Mouse (Mus musculus) forebrain, embryonic 16.5 days (tissue): ENCODE data around the gene Pkn2. TPM values are rescaled to one million over a fixed set of nuclear protein-coding genes. Genes with fewer than 3 reads are reported as not detected.

Source experiments
- ATAC-seq: fragments of 200-750 bp; cut with Nextera tagmentation; 2 replicates; pipeline ENCODE4 v1.8.0; 2017; ENCODE audit warnings: mild to moderate bottlenecking, moderate library complexity
- H3K27ac ChIP-seq: fragments of 300-500 bp; sonication (generic); 2 replicates; pipeline ENCODE4 v1.5.1; 2014; ENCODE audit warnings: low read length, control low read depth
- H3K27me3 ChIP-seq: fragments of 300-500 bp; sonication (generic); replicated peaks from 2 replicates; pipeline ENCODE4 v1.6.1; 2014; ENCODE audit warnings: low read length; ENCODE audit not compliant: control insufficient read depth, insufficient read depth
- H3K36me3 ChIP-seq: fragments of 300-500 bp; sonication (generic); 2 replicates; pipeline ENCODE4 v1.6.1; 2014; ENCODE audit not compliant: control insufficient read depth, insufficient read depth
- H3K4me1 ChIP-seq: fragments of 300-500 bp; sonication (generic); replicated peaks from 2 replicates; pipeline ENCODE4 v1.6.1; 2014; ENCODE audit warnings: low read length; ENCODE audit not compliant: control insufficient read depth, insufficient read depth
- H3K4me2 ChIP-seq: fragments of 300-500 bp; sonication (generic); 2 replicates; pipeline ENCODE4 v1.6.1; 2014; ENCODE audit warnings: mild to moderate bottlenecking, low read length, control low read depth
- H3K4me3 ChIP-seq: fragments of 300-500 bp; sonication (generic); replicated peaks from 2 replicates; pipeline ENCODE4 v1.5.1; 2014; ENCODE audit warnings: mild to moderate bottlenecking, low read length, control low read depth
- H3K9ac ChIP-seq: fragments of 300-500 bp; sonication (generic); replicated peaks from 2 replicates; pipeline ENCODE4 v1.6.1; 2014; ENCODE audit warnings: low read depth, low read length, control low read depth
- H3K9me3 ChIP-seq: fragments of 300-500 bp; sonication (generic); 2 replicates; pipeline ENCODE4 v1.6.1; 2016; ENCODE audit warnings: low read length; ENCODE audit not compliant: control insufficient read depth
- WGBS: fragments of 180-500 bp; shearing (Covaris S2); extraction: QIAGEN DNeasy Blood & Tissue Kit; methylation state at CpG from one replicate; pipeline ENCODE4 v1.1.7; 2014; 5-methylcytosine and 5-hydroxymethylcytosine counted together
- polyA plus RNA-seq: library from polyadenylated mRNA; unstranded; fragments of >200 nt; fragmentation: Nextera tagmentation; extraction: Ambion mirVana; gene quantifications from 2 replicates; pipeline ENCODE4 v1.2.1, GENCODE M21; 2015

The Pkn2 gene
- 25.0 and 29.3 TPM in 2 replicates for polyA plus RNA-seq

- WGBS: under 1% methylated on average over 50 of the region's 84 CpGs
- peak within 1 kb of the TSS; percentile 94 for H3K27ac ChIP-seq
- no peaks in the 10 kb centered on the region for H3K27me3 ChIP-seq
- peak within 1 kb of the TSS; percentile 83 for H3K9ac ChIP-seq
- peak within 1 kb of the TSS; percentile 71 for H3K4me2 ChIP-seq
- H3K36me3 ChIP-seq: no peaks in the 10 kb centered on the region
- no peaks in the 10 kb centered on the region for H3K9me3 ChIP-seq
- H3K4me3 ChIP-seq: peak within 1 kb of the TSS; percentile 72
- H3K4me1 ChIP-seq: peaks cover 5% of the 10 kb centered on the region; the same call in 1 of the 2 replicates
- peak; percentile 98 for ATAC-seq
Measured at GRCm38 (mm10) chr3:142881872-142882623, at the start of gene Pkn2. Gene Pkn2 (minus strand): TSS chr3:142882004.

GRCm38 (mm10) chr3:142929906-142930305 is 48.1 kb upstream of the Pkn2 start:
- Histone ChIP-seq H3K27me3 (no peaks in the 10 kb centered on the region), H3K4me2 (no peak overlapping the region), H3K4me3 (no peak overlapping the region), H3K9ac (no peak overlapping the region), H3K27ac (no peak overlapping the region), H3K9me3 (no peaks in the 10 kb centered on the region), H3K36me3 (no peaks in the 10 kb centered on the region), H3K4me1 (no peaks in the 10 kb centered on the region)
- no peak for ATAC-seq
- WGBS: 83% methylated on average over 2 of the region's 2 CpGs

- no peaks in the 10 kb centered on the region for H3K27me3 ChIP-seq
- no peak overlapping the region for H3K4me2 ChIP-seq
- H3K4me3 ChIP-seq: no peak overlapping the region
- no peaks in the 10 kb centered on the region for H3K4me1 ChIP-seq
- no peaks in the 10 kb centered on the region for H3K36me3 ChIP-seq
- H3K9me3 ChIP-seq: no peaks in the 10 kb centered on the region
- H3K27ac ChIP-seq: no peak overlapping the region
- no peak overlapping the region for H3K9ac ChIP-seq
- 87% methylated on average over 3 of the region's 3 CpGs for WGBS
- ATAC-seq: no peak
Measured at GRCm38 (mm10) chr3:142927311-142927710, 45.5 kb upstream of the Pkn2 start.

GRCm38 (mm10) chr3:142924831-142925348 is 43.1 kb upstream of the Pkn2 start:
- WGBS: 86% methylated on average over 2 of the region's 2 CpGs
- H3K4me1 ChIP-seq: no peaks in the 10 kb centered on the region
- no peaks in the 10 kb centered on the region for H3K9me3 ChIP-seq
- H3K27me3 ChIP-seq: no peaks in the 10 kb centered on the region
- no peak overlapping the region for H3K4me3 ChIP-seq
- no peak overlapping the region for H3K4me2 ChIP-seq
- H3K9ac ChIP-seq: no peak overlapping the region
- no peaks in the 10 kb centered on the region for H3K36me3 ChIP-seq
- ATAC-seq: no peak
- no peak overlapping the region for H3K27ac ChIP-seq

GRCm38 (mm10) chr3:142919070-142919469 is 37.3 kb upstream of the Pkn2 start:
- ATAC-seq: no peak
- H3K4me3 ChIP-seq: no peak overlapping the region
- H3K27me3 ChIP-seq: no peaks in the 10 kb centered on the region
- no peak overlapping the region for H3K4me2 ChIP-seq
- H3K9ac ChIP-seq: no peak overlapping the region
- no peaks in the 10 kb centered on the region for H3K36me3 ChIP-seq
- H3K27ac ChIP-seq: no peak overlapping the region
- H3K9me3 ChIP-seq: no peaks in the 10 kb centered on the region
- WGBS: 62% methylated on average over 3 of the region's 3 CpGs
- H3K4me1 ChIP-seq: no peaks in the 10 kb centered on the region

GRCm38 (mm10) chr3:142917760-142918439 is 36.1 kb upstream of the Pkn2 start:
- H3K9me3 ChIP-seq: no peaks in the 10 kb centered on the region
- ATAC-seq: no peak
- 90% methylated on average over 4 of the region's 4 CpGs for WGBS
- H3K9ac ChIP-seq: no peak overlapping the region
- H3K4me3 ChIP-seq: no peak overlapping the region
- no peaks in the 10 kb centered on the region for H3K36me3 ChIP-seq
- no peak overlapping the region for H3K4me2 ChIP-seq
- no peaks in the 10 kb centered on the region for H3K4me1 ChIP-seq
- no peaks in the 10 kb centered on the region for H3K27me3 ChIP-seq
- H3K27ac ChIP-seq: no peak overlapping the region

- Histone ChIP-seq H3K4me3 (no peak overlapping the region), H3K4me1 (no peaks in the 10 kb centered on the region), H3K9me3 (no peaks in the 10 kb centered on the region), H3K27me3 (no peaks in the 10 kb centered on the region), H3K27ac (no peak overlapping the region), H3K4me2 (no peak overlapping the region), H3K9ac (no peak overlapping the region), H3K36me3 (no peaks in the 10 kb centered on the region)
- WGBS: 94% methylated on average over 4 of the region's 4 CpGs
- ATAC-seq: no peak
Measured at GRCm38 (mm10) chr3:142917171-142917570, 35.4 kb upstream of the Pkn2 start.

- H3K9me3 ChIP-seq: no peaks in the 10 kb centered on the region
Measured at GRCm38 (mm10) chr3:142913295-142913694, 31.5 kb upstream of the Pkn2 start.

GRCm38 (mm10) chr3:142899683-142900082 is 17.9 kb upstream of the Pkn2 start:
- Histone ChIP-seq H3K4me1 (no peaks in the 10 kb centered on the region), H3K27ac (no peak overlapping the region), H3K9me3 (no peaks in the 10 kb centered on the region), H3K9ac (no peak overlapping the region), H3K4me3 (no peak overlapping the region), H3K27me3 (no peaks in the 10 kb centered on the region), H3K4me2 (no peak overlapping the region), H3K36me3 (no peaks in the 10 kb centered on the region)
- ATAC-seq: no peak
- WGBS: 88% methylated on average over 2 of the region's 2 CpGs

More at GRCm38 (mm10) chr3:142913295-142913694, 31.5 kb upstream of the Pkn2 start:
- H3K36me3 ChIP-seq: no peaks in the 10 kb centered on the region
- no peak overlapping the region for H3K4me2 ChIP-seq
- no peak overlapping the region for H3K27ac ChIP-seq
- no peaks in the 10 kb centered on the region for H3K27me3 ChIP-seq
- H3K9ac ChIP-seq: no peak overlapping the region
- H3K4me1 ChIP-seq: no peaks in the 10 kb centered on the region
- no peak overlapping the region for H3K4me3 ChIP-seq
- 68% methylated on average over 1 of the region's 1 CpGs for WGBS
- ATAC-seq: no peak
